Mouse (Mus musculus) cerebellum, postnatal 25 days (tissue): ENCODE measurements around the gene Mrpl4.

Experiments
- DNase-seq, 2 experiments: peaks; one replicate each; pipeline ENCODE4 v3.0.0; 2021; ENCODE audit warnings: mixed read lengths in 2 of 2

Mrpl4 gene

GRCm38 (mm10) chr9:21018600-21018999 is 16.1 kb downstream of the Mrpl4 start:
- DNase-seq: no peak

- no peak for DNase-seq
Measured at GRCm38 (mm10) chr9:21021363-21021762, 18.8 kb downstream of the Mrpl4 start.

GRCm38 (mm10) chr9:21022288-21022687 is 19.8 kb downstream of the Mrpl4 start:
- no peak for DNase-seq

- DNase-seq: no peak
Measured at GRCm38 (mm10) chr9:21022726-21023125, 20.2 kb downstream of the Mrpl4 start.

- DNase-seq: no peak
Measured at GRCm38 (mm10) chr9:21025258-21025810, 22.8 kb downstream of the Mrpl4 start.

- no peak for DNase-seq
Measured at GRCm38 (mm10) chr9:21026849-21027248, 24.3 kb downstream of the Mrpl4 start.

GRCm38 (mm10) chr9:21027774-21028290 is 25.3 kb downstream of the Mrpl4 start:
- no peak for DNase-seq

GRCm38 (mm10) chr9:21028560-21029110 is 26.1 kb downstream of the Mrpl4 start:
- DNase-seq: no peak

GRCm38 (mm10) chr9:21029291-21030054 is 26.9 kb downstream of the Mrpl4 start, which contains the start of gene Icam4:
Icam4 (plus strand) TSS chr9:21029373.
- DNase-seq: peak; percentile 62 to 78

- DNase-seq: no peak
Measured at GRCm38 (mm10) chr9:21030055-21030600, 27.6 kb downstream of the Mrpl4 start.

GRCm38 (mm10) chr9:21030781-21031250 is 28.3 kb downstream of the Mrpl4 start:
- DNase-seq: peak; percentile 77 to 88

- peak; percentile 51 to 59 for DNase-seq
Measured at GRCm38 (mm10) chr9:21031251-21031895, 28.8 kb downstream of the Mrpl4 start.

- peak; percentile 48 to 50 for DNase-seq
Measured at GRCm38 (mm10) chr9:21031896-21032351, 29.4 kb downstream of the Mrpl4 start, which contains the start of gene Icam5. Icam5 (plus strand) TSS chr9:21032073.

GRCm38 (mm10) chr9:21032491-21032890 is 30.0 kb downstream of the Mrpl4 start:
- DNase-seq: no peak

GRCm38 (mm10) chr9:21033136-21033535 is 30.6 kb downstream of the Mrpl4 start:
- peak; percentile 34 to 54 for DNase-seq

GRCm38 (mm10) chr9:21034481-21035085 is 32.0 kb downstream of the Mrpl4 start:
- no peak for DNase-seq

- no peak for DNase-seq
Measured at GRCm38 (mm10) chr9:21035586-21035985, 33.0 kb downstream of the Mrpl4 start.

- no peak for DNase-seq
Measured at GRCm38 (mm10) chr9:21036161-21036560, 33.6 kb downstream of the Mrpl4 start.

- DNase-seq: no peak
Measured at GRCm38 (mm10) chr9:21036666-21037065, 34.1 kb downstream of the Mrpl4 start.

- DNase-seq: peak; percentile 36 to 61
Measured at GRCm38 (mm10) chr9:21037481-21037891, 34.9 kb downstream of the Mrpl4 start.

- no peak for DNase-seq
Measured at GRCm38 (mm10) chr9:21039779-21040178, 37.2 kb downstream of the Mrpl4 start.

GRCm38 (mm10) chr9:21041308-21041707 is 38.8 kb downstream of the Mrpl4 start:
- no peak for DNase-seq
